Mouse (Mus musculus) E14TG2a.4 (cell line): ENCODE measurements around the gene Slpi.

Experiments
- CTCF ChIP-seq: conservative IDR thresholded peaks from 2 replicates; pipeline ENCODE4 v1.5.1; 2014; ENCODE audit warnings: low read length
- NANOG ChIP-seq: IDR thresholded peaks from 2 replicates; pipeline ENCODE4 v1.6.1; 2014; ENCODE audit warnings: borderline replicate concordance, low read length, mixed read lengths
- POU5F1 ChIP-seq: IDR thresholded peaks from 2 replicates; pipeline ENCODE4 v1.6.1; 2014; ENCODE audit warnings: low read length, borderline replicate concordance

GRCm38 (mm10) chr2:164414581-164414980, 25.7 kb upstream of the Slpi start:
- TF ChIP-seq CTCF (no peak), POU5F1 (no peak), NANOG (no peak)
